Mouse (Mus musculus) heart, postnatal 36 days (tissue): ENCODE results near the gene Rgs9. TPM values are rescaled to one million over a fixed set of nuclear protein-coding genes. Genes with fewer than 3 reads are reported as not detected.
"Not testable (repeated sequence)": the region's sequence is repeated elsewhere in the genome, so short reads cannot be mapped to it uniquely, and the experiment has no call there.

Source experiments
- DNase-seq, 2 experiments: peaks; one replicate each; pipeline ENCODE4 v3.0.0; 2021 to 2022
- intact Hi-C: fragments of 180-260 bp; cut with DNase I; formaldehyde crosslinking; loops from one replicate; pipeline ENCODE4 v1.15.1; 2025
- total RNA-seq, 2 experiments: library from RNA; stranded (reverse); gene quantifications; 2 replicates each; pipeline ENCODE4 v1.2.3; 2021

Rgs9 gene
- total RNA-seq = under 1 TPM in 1 of 2 experiments, not detected in 1; 0.14 TPM

DNA sequence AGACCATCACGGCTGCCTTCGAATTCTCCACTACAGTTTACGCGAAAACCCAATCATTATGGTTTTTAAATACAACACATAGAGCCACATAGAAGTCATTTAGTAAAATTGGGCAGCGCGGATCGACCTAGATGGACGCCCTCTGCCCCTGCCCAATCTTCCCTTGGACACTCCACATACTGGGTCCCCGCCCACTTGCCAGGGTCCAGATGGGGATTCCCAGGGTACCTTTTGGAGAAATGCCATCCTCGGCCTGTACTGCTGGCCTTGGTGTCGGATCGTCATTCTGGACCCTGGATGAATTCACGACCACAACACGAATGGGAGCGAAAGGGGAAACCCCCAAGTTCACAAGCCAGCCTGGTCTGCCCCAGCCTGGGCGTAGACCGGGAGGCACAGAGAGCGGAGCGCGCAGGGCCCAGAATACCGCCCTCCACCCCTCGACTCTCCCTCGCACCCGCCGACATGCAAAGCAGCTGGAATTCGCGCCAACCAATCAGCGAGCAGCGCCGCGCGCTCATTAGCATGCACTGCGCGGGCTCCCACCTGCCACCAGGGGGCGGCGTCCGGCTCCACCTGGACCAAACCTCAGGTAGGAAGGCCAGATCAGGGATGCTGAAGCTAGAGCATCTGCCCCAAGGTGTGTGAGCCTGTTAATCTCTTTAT lies at the start of gene Rgs9:
Gene Rgs9, minus strand, starts transcription at position 420 of the 666 bp plus-strand sequence.
- peak; percentile 84 to 88 for DNase-seq
- intact Hi-C loops = no loop called here

DNA sequence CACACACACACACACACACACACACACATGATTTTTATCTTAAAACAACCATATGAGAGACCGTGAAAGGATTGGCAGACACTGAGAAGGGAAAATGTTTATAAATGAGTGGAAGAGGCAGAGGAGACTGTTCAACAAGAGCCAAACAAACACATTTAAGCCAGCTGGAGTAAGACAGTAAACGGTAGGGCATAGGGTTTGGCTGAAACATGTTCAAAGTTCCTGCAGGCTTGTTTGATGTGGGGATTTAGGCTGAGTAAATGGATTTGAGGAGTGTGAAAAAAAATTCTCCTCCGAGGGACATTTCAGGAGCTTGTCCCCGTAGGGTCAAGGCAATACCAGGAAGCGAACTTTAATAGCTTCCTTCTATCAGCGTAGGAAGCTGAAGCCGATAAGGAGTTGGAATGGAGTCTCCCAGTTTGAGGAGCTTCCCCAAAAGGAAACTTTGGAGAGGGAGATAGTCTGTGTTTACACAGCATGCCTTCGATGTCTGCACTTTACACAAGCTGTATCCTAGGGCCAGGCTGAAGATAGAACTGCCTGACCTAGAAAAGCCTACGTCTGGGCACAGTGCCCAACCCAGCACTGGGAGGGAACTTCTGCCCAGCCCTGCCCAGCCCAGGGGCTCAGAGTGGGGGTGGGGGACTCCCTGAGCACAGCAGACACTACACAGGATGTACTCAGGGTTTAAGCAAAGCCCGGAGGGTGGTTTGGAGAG lies 49.5 kb upstream of the Rgs9 start:
- intact Hi-C loops = no loop called here
- peak; percentile 84 to 86 for DNase-seq

DNA sequence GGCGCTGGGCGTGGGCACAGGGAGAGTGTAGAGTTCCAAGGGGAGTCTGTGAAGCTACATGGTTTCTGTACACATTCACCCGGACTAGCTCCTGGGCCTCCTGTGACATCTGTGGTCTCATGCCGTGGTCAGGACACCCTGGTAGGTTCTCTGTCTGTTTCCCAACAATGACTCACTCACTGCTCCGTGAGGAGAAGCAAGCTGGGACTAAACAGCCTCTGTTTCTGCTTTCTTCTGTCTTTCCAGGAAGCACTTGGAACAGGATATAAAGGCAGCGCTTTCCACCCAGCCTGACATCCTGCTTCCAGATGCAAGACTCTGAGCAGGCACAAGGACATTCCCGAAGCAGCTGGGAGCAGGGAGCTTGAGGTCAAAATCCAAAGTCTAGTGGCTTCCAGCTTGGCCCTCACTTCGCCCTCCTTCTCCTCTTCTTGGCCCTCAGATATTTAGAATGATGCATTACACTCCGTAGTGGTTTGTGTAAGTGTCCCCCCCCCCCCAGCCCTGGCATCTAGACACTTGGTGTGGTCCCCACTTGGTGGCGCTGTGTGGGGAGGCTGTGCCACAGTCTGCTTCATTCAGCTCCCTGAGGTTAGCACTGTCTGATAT lies 46.2 kb upstream of the Rgs9 start:
- DNase-seq = peak; percentile 63 to 70
- intact Hi-C loops = no loop called here

DNA sequence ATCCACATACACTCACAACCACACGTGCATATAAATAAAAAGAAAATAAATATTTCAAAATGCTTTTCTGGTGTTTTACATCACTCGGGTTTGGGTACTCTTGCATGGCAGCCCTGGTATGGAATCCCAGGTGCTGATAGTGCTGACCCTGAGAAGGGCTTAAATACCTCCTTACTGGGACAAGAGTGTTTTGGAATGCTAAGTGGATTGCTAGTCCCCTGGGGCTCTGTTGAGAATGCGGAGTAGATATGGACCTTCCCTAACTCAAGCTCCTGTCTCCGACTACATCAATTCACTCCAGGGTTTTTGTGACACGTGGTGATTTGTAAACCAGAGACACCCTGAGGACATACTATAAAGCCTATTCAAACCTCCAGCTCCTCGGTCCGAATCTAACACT lies 45.6 kb upstream of the Rgs9 start:
- intact Hi-C loops = no loop called here
- no peak for DNase-seq

DNA sequence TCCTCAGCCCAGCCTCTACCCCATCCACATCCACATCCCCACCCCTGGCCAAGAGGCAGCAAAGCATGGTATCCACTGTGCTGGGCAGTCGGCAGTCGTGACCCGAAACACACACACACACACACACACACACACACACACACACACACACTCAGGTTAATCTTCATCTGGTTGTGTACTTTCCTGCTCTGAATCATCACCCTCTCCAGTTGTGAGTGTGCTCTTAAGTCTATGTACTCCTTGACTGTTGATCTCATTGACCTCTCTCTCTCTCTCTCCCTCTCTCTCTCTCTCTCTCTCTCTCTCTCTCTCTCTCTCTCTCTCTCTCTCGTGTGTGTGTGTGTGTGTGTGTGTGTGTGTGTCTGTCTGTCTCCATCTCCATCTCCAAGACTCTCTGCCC lies 44.7 kb upstream of the Rgs9 start:
- DNase-seq, intact Hi-C loops: not testable (repeated sequence)

DNA sequence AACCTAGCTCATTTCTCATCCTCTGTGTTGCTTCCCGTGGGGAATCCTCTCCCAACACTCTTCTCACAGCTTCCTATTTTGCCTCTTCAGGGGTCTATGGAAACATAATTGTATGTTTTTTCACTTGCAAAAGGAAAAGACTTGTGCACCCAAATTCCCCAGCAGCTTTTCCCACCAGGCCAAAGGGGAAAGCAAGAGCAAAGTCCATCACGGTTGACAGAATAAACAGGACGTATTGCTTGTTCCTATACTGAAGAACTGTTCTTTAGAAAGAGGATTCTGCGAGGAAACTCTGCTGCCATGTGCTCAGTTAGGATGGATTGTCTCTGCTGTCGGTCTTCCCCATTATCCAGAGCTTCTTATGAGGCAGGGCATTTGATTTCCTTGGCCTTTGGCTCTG lies 42.6 kb upstream of the Rgs9 start:
- intact Hi-C loops = no loop called here
- no peak for DNase-seq

DNA sequence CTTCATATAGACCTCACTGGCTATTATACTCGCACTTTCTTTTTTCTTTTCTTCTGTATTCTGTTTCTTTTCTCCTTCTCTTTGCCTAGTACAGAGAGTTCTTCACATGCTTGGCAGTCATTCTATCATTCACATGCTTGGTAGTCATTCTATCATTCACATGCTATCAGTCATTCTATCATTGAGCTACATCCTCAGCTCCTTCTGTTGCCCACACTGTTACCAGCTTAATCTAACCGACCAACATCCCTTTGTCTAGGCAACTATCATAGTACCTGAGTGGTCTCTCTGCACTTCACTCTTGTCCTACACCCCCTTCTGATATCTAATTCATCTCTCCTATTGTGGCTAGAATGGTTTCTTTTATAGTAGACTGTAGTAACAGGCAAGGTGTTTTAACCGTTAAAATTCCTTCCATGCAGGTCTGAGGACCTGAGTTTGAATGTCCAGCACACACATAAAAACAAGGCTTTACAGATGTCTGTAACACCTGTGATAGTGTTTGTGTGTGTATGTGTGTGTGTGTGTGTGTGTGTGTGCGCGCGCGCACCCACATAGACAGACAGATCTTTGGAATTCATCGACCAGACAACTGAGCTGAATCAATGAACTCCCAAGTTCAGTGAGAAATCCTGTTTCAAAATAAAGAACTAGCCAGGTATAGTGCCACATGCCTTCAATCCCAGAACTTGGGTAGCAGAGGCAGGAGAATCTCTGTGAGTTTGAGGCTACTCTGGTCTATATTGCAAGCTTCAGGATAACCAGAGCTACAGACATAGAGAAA lies 41.4 kb upstream of the Rgs9 start:
- intact Hi-C loops = loop anchor here (10.0 kb wide), 1 partner anchor 275 kb away; the partner anchor contains the start of gene Wipi1
- no peak for DNase-seq

DNA sequence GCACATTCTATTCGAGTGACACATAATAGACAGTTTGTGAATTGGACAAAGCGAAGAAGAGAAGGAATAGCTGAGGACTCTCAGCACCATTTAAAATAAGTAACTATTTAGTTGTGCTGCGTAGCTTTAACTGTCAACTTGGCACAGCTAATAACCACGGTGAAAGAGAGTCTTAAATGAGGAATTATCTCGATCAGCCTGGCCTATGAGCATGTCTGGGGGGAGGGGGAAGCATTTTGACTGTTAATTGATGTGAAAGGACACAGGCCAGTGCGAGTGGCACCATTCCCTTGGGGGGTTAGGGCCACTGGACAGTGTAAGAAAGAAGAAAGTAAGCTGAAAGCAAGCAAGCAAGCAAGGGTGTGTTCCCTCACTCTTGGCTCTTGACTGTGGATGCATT lies 38.0 kb upstream of the Rgs9 start:
- intact Hi-C loops = loop anchor here (10.0 kb wide), 1 partner anchor 279 kb away; the partner anchor contains the start of gene Wipi1

DNA sequence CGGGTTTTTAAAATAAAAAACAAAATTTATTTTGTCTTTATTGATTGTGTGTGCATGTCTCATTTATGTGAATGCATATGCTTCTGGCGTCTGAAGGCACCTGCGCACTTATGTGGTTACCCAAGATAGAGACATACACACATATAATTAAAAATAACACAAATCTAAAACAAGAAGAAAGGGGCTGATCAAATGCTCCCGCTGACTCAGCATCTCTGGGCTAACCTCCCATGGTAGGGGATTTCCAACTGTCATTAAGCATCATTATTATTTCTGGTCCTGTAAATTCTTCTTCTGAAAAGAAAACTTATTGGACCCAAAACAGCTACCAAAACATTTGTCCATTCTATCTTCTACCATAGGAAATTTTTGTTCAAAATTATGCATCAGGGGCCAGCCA lies 36.8 kb upstream of the Rgs9 start:
- DNase-seq = no peak
- intact Hi-C loops = loop anchor here (5.0 to 10.0 kb wide), 3 partner anchors 253 to 528 kb away; partner anchors contain the start of gene Wipi1

More for the DNA sequence above, 38.0 kb upstream of the Rgs9 start:
- DNase-seq = no peak

DNA sequence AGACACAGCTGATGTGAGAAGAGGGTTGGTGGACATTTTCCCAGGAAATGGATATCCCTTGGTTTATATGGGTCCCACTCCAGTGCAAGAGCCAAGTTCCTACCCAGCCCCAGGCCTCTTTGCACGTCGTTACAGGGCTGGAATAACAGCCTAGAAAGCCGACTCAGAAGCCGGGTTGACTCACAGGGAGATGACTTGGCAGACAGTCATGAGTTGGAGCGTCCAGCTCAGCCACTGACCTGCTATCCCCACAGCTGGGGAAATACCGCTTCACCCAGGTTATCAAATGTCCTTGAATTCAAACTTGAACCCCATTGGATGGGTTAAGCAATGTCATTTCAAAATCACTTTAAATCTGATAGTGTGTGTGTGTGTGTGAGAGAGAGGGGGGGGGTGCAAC lies 34.8 kb upstream of the Rgs9 start:
- intact Hi-C loops = loop anchor here (5.0 to 10.0 kb wide), 3 partner anchors 255 to 530 kb away; partner anchors contain the start of gene Wipi1
- DNase-seq = no peak

DNA sequence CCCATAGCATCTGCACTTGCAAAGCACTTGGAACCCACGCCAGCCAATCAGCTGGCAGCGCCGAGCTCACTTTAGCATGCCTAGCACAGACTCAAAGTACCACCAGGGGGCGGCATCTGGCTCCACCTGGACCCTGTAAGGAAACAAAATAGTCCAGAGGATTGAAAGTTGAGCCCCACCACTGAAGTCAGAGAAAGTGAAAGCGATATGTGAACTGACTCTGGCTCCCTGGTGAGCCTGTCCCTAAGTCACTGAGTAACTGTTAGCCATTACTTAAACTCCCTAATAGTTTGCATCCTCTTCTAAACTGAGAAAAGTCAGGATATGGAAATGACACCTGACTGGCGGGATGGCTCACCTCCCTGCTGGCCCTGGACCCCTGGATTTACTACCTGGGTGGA lies 33.5 kb upstream of the Rgs9 start:
- DNase-seq = peak; percentile 90 to 95
- intact Hi-C loops = loop anchor here (1.0 to 10.0 kb wide), 5 partner anchors 31 to 531 kb away; partner anchors contain the start of genes Amz2, Gna13 and Wipi1

DNA sequence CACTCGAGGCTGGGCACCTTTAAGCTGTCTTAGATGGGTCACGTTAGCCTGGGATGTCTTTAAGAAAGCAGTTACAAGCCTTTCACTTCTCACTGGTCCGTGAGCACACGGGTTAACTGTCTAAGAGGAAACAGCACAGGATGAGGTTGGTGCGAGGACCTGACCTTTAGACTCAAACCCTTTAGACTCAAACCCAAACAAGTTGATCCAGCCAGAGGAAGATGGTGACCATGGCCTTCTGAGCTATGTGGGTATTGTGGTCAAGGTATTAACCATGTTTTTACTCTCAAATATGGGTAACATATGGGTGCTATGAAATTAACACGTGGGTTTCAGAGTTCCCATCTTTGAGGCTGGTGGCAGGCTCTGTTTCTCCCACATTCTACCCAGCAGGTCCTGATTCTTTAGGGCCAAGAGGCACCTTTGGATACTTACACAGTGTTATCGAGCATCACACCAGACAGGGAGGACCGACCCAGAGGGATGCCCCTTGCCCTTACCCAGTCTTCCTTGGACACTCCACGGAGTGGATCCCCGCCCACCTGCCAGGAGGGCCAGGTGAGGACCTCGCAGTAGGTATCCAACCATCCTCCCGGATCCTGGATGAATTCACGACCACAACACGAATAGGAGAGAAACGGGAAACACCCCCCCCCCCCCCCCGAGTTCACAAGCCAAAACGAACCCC lies 32.9 kb upstream of the Rgs9 start:
- DNase-seq = no peak
- intact Hi-C loops = loop anchor here (1.0 to 10.0 kb wide), 5 partner anchors 32 to 531 kb away; partner anchors contain the start of genes Amz2, Gna13 and Wipi1

DNA sequence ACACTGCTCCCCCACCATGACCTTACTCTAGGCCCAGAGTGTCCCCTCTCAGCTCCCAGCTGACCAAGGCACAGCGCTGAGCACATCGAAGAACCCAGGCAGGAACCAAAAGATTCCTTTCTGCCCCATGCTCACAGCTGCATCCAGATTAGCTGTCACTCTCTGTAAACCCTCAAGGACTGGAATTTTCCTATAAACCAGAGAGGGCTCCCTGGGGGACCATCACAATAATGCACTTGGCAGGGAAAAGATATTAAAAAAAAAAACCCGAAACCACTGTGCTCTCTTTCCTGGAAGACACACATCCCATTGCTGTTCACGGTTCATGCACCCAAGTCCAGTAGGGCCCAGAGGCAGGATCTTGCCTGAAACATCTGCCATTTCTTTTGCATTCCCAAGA lies 31.4 kb upstream of the Rgs9 start:
- intact Hi-C loops = loop anchor here (5.0 kb wide), 1 partner anchor 82 kb away; no protein-coding TSS in a partner anchor
- DNase-seq = no peak

DNA sequence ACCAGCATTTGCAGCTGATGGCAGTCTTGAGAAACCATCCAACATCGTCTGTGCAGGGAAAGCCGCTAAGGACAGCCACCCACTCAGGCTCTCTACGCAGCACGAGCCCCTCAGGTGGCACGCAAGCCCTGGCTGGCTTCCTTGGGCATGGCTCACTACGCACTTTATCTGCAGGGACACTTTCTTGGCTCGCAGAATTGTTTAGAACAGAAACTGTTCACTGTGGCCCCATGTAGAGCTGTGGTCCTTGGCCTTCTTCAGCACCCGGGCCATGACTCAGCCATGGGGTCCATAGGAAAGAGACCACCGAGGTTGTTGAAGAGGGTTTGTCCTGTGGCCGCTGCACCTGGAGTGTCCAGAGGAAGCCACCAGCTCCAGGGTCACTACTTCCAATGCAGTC lies 30.0 kb upstream of the Rgs9 start:
- no peak for DNase-seq

DNA sequence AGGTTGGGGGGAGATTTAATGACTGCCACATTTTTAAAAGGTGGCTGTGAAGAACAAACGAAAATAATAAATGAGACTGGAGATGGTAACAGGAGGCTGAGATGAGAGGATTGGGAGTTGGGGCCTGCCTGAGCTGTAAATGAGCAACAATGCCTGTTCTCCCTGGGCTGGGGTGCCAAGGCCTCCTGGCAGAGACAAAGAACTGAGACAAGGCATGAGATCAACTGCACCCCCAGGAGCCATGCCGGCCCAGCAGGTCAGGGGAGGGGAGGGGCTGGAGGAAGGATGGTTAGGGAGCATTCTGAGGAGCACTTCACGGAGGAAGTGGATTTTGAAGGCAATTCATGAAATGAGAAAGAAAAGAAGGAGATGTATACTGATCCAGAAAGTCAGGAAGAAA lies 29.5 kb upstream of the Rgs9 start:
- intact Hi-C loops = loop anchor here (5.0 kb wide), 1 partner anchor 80 kb away; no protein-coding TSS in a partner anchor

More for the DNA sequence above, 30.0 kb upstream of the Rgs9 start:
- intact Hi-C loops = loop anchor here (5.0 kb wide), 1 partner anchor 81 kb away; no protein-coding TSS in a partner anchor

DNA sequence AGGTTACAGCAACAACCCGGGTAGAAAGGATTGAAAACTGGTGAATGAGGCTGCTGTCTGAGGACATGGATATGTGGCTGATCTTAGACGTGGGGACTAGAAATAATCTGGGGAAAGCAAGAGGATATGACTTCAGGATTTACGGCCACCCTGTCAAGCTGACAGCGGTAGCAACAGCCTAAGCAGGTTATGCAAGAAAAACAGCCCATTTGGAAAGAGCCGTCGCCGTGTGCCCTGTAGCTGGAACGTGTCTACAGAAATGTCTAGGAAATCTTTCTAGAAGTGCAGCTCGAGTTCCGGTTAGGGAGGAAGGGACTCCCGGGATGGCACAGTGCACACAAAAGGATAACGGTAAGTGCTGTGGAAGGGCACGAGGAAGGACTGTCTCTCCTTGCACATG lies 28.3 kb upstream of the Rgs9 start:
- DNase-seq = no peak
- intact Hi-C loops = loop anchor here (5.0 kb wide), 1 partner anchor 79 kb away; no protein-coding TSS in a partner anchor

More for the DNA sequence above, 29.5 kb upstream of the Rgs9 start:
- no peak for DNase-seq

DNA sequence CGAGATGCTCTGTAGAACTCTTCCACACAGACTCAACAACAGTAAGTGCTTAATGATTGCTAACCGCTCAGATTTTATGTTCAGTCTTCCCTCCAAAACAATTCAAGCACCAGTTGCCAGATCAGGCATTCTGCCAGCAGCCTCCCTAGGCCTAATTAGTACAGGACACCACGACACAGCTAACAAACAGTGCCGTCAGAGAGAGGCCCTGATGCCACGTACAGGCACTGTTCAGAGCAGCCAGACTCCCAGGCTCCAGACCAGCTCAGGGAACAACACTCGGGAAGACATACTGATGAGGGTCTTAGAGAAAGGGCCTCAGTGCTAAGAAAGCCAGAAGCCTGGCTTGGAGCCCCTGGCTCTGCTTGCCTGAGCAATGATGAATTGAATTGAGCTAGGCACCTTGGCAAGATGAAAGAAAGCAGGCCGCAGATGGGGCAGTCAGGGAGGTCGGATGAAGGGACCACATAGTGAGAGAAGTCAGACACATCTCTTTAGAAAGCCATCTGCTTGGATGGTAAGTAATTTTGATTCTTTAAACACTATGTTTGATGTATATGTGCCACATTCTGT lies 22.5 kb upstream of the Rgs9 start:
- DNase-seq = no peak
- intact Hi-C loops = no loop called here

DNA sequence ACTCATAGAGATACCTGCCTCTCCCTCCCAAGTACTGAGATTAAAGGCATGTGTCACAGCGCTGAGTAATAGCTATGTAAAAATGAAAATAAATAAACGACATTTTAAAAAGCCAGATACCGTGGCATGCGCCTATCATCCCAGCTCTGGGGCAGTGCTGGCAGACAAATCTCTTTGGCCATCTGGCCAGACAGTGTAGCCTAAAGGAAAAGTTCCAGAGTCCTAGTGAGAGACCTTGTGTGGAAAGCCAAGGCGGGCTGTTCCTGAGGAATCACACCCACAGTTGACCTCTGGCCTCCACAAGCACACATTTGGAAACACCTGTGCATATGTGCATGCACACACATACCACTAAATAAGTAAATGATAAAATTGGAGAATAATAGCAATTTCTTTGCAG lies 22.0 kb upstream of the Rgs9 start:
- intact Hi-C loops = loop anchor here (5.0 kb wide), 1 partner anchor 542 kb away; no protein-coding TSS in a partner anchor

DNA sequence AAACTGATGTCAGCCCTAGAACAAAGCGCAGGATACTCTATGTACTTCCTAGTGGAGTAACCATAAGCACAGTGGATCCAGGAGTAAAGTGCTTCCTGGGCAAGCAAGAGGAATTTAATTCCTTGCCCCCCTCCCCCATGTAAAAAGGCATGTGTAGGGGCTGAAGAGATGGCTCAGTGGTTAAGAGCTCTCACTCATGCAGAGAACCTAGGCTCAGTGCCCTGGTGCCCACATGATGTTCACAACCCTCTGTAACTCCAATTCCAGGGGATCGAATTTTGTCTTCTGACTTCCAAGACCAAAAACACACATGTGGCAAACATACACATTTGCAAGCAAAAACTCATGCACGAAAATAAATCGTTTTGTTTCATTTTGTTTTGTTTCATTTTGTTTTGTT lies 21.5 kb upstream of the Rgs9 start:
- no peak for DNase-seq
- intact Hi-C loops = loop anchor here (5.0 kb wide), 1 partner anchor 543 kb away; no protein-coding TSS in a partner anchor

More for the DNA sequence above, 22.0 kb upstream of the Rgs9 start:
- no peak for DNase-seq
